Mouse (Mus musculus) embryo, embryonic 10 days (tissue): ENCODE data around the gene Abcc8.
A peak's percentile ranks its signal among the peaks of the same experiment; 100 is the strongest.
"Not testable (repeated sequence)": the region's sequence is repeated elsewhere in the genome, so short reads cannot be mapped to it uniquely, and the experiment has no call there.

Experiments used
- DNase-seq: peaks from one replicate; pipeline ENCODE4 v3.0.0-alpha.2; 2015; ENCODE audit warnings: low spot score

Abcc8 gene

GRCm38 (mm10) chr7:46179431-46180275, at the start of gene Abcc8:
Gene Abcc8, minus strand, starts transcription at chr7:46180033.
- peak; percentile 28 for DNase-seq

GRCm38 (mm10) chr7:46226936-46227335, 47.1 kb upstream of the Abcc8 start:
- no peak for DNase-seq

GRCm38 (mm10) chr7:46226253-46226652, 46.4 kb upstream of the Abcc8 start:
- peak; percentile 84 for DNase-seq

GRCm38 (mm10) chr7:46220591-46221129, 40.8 kb upstream of the Abcc8 start:
- no peak for DNase-seq

- DNase-seq, result peak; percentile 71
These were observed 38.6 kb upstream of the Abcc8 start for GRCm38 (mm10) chr7:46218415-46218814.

GRCm38 (mm10) chr7:46216481-46216880, 36.6 kb upstream of the Abcc8 start:
- DNase-seq, result no peak

- no peak for DNase-seq
These were observed 30.4 kb upstream of the Abcc8 start for GRCm38 (mm10) chr7:46210276-46210675.

GRCm38 (mm10) chr7:46208131-46208530, 28.3 kb upstream of the Abcc8 start:
- DNase-seq, result no peak

- DNase-seq, result no peak
These were observed 24.9 kb upstream of the Abcc8 start for GRCm38 (mm10) chr7:46204775-46205174.

- DNase-seq, result peak; percentile 56
These were observed 24.2 kb upstream of the Abcc8 start for GRCm38 (mm10) chr7:46204046-46204471.

- DNase-seq, result peak; percentile 73
These were observed 21.8 kb upstream of the Abcc8 start for GRCm38 (mm10) chr7:46201649-46202048.

- no peak for DNase-seq
These were observed 20.2 kb upstream of the Abcc8 start for GRCm38 (mm10) chr7:46200021-46200420.

- no peak for DNase-seq
These were observed 15.5 kb upstream of the Abcc8 start for GRCm38 (mm10) chr7:46195356-46195755.

GRCm38 (mm10) chr7:46184232-46184631, 4.4 kb upstream of the Abcc8 start:
- no peak for DNase-seq

- peak; percentile 86 for DNase-seq
These were observed 1.8 kb upstream of the Abcc8 start for GRCm38 (mm10) chr7:46181590-46181989.

- DNase-seq, result not testable (repeated sequence)
These were observed 10.9 kb downstream of the Abcc8 start for GRCm38 (mm10) chr7:46168980-46169379.

GRCm38 (mm10) chr7:46168402-46168801, 11.4 kb downstream of the Abcc8 start:
- no peak for DNase-seq

- DNase-seq, result no peak
These were observed 11.9 kb downstream of the Abcc8 start for GRCm38 (mm10) chr7:46167901-46168300.

GRCm38 (mm10) chr7:46165876-46166275, 14.0 kb downstream of the Abcc8 start:
- DNase-seq, result no peak

- DNase-seq, result no peak
These were observed 17.1 kb downstream of the Abcc8 start for GRCm38 (mm10) chr7:46162731-46163130.

GRCm38 (mm10) chr7:46162132-46162727, 17.6 kb downstream of the Abcc8 start:
- no peak for DNase-seq

GRCm38 (mm10) chr7:46161615-46162014, 18.2 kb downstream of the Abcc8 start:
- DNase-seq, result no peak

- DNase-seq, result no peak
These were observed 22.1 kb downstream of the Abcc8 start for GRCm38 (mm10) chr7:46157746-46158145.
